Mouse (Mus musculus) R1 (cell line): ENCODE data around the gene Tex35.

ENCODE experiments used
- DNase-seq: peaks from one replicate; pipeline ENCODE4 v3.0.0-alpha.2; 2018; ENCODE audit warnings: low read depth, low spot score

The Tex35 gene

GRCm38 (mm10) chr1:157049886-157050285, 58.6 kb downstream of the Tex35 start:
- no peak for DNase-seq
